Mouse (Mus musculus) frontal cortex, postnatal 25 days (tissue): Measurements from ENCODE around the gene Ocm.
A peak's percentile ranks its signal among the peaks of the same experiment; 100 is the strongest.
"Not testable (repeated sequence)": the region's sequence is repeated elsewhere in the genome, so short reads cannot be mapped to it uniquely, and the experiment has no call there.

ENCODE experiments used
- DNase-seq, 2 experiments: peaks; one replicate each; pipeline ENCODE4 v3.0.0; 2022; ENCODE audit warnings: low spot score in 2 of 2

The Ocm gene

DNA sequence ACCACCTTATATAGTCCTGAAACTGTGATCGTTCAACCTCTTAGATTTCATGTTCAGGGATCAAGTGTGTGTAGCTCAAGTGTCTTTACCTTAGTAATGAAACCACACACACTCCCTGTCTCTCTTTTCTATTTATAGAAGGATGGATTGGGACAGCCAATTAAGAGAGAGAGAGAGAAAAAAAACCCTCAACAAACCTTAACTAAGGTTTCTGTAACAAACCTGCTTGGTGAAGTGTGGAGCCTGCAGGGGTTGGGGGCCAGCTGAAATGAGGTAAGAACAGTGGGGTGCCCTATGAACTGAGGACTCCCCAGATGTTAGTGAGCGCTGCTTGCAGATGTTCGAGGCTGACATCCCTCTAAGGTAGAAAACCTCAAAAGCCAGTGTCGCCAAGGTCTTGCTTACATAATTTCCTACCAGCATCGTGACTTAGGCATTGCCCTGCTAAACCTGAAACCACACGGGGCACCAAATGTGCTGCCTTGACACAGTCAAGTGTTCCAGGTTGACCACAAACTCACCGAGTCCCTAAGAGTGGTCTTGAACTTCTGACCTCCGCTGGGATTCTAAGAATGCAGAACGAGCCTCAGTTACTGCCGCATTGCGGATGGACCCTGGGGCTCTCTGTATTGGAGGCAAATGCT is at the start of gene Ocm:
Gene Ocm (minus strand): TSS at position 51 of the 644 bp plus-strand sequence.
- DNase-seq = no peak

DNA sequence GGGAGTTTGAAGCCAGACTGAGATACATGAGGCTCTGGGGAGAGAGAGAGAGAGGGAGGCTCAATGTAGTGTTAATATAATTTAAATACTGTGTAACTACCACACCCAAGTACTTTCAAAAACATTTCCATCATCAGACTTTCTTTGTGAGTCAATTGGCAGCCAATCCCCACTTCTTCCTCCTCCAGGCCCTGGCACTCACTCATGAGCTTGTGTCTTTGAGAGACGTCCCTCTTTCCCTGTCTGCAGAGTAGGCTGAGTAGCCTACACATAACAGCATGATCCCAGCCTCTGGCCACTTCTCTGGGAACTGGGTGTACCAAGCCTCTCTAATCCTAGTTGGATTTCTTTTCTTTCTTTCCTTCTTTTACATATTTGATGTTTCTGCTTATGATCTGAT is 44.8 kb upstream of the Ocm start:
- DNase-seq = no peak

DNA sequence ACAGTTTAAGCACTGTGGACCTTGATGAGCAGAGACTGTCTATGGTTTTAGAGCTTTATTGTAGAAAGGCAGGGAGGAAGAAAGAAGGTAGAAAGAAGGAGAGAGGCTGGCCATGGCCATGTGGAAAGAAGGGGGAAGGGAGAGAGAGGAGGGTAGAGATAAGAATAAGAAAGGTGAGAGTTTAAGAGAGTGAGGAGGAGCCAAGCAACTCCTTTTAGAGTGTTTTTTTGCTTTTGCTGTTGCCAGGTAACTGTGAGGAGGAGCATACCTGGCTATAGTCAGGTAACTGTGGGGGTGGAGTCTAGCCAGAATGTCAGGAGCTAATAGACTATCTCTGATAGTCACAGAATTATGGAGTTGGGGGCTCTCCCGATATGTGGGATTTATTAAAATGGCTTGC is 43.6 kb upstream of the Ocm start:
- DNase-seq = no peak

DNA sequence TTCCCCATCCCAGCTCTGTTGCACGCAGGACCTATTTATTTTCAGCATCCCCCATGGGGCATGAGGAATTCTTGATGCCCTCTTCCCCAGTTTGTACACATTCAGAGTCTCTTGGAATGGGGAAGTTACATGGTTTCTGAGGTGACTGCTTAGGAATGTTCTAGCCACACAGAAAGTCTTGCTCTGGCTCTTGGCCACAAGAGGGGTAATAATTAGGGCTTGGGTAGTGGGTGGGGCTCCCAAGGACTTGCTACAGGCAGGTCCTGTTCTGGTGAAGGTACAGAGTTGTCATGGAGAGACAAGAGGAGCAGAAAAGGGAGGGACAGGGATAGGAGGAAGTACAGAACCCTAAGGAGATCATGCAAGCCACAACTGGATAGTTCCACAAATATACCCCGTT is 39.6 kb upstream of the Ocm start:
- DNase-seq = no peak

DNA sequence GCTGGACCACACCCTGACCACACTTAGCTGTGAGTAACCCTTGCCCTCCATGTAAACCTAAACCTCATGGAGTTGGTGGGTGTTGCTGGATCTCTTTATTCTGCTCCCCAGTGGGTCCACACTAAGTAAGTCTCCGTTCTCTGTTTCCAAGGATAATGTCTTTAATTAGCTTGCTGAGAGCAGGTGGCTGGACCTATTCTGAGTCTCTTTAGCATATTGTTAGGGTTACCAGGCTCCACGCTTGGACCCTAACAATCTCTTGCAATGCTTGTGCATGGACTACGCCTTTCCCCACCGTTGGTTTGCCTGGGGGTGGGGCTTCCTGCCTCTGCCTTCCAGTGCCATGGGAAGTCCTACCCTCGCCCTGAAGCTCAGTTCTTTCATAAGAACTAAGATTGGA is 37.6 kb upstream of the Ocm start:
- no peak for DNase-seq

DNA sequence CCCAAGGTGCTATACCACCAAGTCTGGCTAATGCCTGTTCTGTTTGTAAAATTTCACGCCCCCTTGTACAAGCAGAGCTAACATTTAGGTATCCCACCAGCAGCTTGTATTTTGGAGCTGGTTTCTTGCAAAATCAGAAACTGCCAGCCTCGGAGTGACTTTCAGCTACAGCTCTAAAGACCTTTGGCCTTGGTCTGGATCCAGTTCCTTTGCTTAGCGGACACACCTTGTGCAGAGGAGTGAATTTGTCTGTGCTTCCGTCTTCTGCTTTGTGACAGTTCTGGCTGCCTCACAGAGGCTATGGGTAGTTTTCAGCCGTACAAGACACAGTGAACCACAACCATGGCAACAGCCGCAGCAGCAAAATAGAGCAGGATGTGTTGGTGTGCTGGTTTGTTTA is 27.9 kb upstream of the Ocm start:
- no peak for DNase-seq

DNA sequence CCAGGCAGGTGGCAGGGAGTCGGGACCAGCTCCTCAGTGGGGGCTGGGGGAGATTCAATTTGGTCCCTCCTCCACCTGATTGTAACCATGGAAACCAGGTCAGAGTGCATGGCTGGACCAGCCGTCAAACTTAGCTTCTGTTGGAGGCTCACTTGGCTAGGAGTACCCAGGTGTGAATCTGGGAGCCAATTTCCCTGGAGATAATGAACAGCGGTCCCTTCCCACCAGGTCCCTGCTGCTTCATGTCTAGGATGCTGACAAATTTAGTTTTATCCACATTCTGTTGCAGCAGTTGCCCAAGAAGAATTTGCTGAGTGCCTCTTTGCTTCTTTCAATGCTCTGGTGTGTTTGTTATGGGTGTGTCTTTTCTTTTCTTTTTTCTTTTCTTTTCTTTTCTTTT is 27.0 kb upstream of the Ocm start:
- DNase-seq = no peak

DNA sequence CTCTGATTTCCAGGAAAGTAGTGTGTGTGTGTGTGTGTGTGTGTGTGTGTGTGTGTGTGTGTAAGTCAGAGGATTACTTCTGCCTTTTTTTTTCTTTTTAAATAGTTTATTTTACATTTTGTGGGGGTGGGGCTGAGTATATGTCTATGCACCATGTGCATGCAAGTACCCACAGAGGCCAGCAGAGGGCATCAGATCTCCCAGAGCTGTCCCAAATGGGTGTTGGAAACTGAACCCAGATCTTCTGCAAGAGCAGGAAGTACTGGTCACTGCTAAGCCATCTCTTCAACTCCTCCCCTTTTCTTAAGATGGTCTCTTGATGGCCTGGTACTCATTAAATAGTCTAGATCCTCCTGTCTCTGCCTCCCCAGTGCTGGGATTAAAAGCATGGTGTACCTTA is 24.8 kb upstream of the Ocm start:
- no peak for DNase-seq

DNA sequence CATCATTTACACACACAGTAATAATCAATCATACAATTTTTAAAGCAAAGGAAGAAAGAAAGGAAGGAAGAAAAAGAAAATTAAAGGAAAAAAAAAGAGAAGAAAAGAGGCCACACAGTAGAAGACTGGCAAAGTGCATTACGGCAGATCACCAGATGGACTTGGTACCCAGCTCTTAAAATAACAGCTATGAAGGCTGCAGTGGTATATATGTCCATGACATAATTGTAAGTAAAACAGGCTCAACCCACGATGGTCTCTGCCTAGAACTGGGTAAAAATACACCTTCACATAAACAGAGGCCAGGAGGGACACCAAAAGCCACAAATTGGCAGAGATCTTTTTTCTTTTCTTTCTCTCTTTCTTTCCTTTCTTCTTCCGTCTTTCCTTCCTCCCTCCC is 23.4 kb upstream of the Ocm start:
- DNase-seq = no peak

DNA sequence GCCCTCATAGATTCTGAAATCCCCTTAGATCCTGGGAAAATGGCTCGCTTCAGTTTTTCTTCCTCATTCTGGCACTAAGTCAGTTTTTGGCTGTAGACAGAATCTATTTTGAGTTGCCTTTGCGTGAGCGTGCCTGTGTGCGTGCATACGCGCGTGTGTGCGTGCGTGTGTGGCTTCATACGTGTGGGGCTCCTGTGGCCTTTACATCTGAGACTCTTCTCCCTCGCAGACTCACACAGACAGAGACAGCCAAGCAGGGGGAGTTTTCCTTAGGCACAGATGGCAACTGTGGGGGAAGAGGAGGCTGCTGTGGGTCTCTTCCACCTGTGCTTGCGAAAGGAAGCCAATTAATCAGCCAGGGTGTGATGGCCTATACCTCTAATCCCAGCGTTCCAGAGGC is 20.9 kb upstream of the Ocm start:
- no peak for DNase-seq

DNA sequence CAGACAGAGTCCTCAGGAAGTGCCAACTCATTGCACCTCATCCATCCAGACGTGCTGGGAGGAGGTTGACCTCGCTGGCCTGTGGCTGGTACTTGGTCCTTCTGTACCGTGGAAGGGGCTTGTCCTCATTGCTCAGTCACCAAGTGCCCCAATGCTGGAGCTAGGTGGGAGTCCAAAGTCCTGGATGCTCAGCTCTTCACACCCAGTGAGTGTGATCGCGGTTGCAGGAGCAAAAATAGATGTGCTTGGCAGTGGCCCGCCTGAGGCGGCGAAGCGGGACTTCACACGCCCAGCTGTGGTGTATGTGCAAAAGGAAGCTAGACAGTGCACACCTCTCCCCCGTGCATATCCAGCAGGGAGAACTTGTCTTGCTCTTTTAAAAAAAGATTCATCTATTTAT is 16.7 kb upstream of the Ocm start:
- no peak for DNase-seq

DNA sequence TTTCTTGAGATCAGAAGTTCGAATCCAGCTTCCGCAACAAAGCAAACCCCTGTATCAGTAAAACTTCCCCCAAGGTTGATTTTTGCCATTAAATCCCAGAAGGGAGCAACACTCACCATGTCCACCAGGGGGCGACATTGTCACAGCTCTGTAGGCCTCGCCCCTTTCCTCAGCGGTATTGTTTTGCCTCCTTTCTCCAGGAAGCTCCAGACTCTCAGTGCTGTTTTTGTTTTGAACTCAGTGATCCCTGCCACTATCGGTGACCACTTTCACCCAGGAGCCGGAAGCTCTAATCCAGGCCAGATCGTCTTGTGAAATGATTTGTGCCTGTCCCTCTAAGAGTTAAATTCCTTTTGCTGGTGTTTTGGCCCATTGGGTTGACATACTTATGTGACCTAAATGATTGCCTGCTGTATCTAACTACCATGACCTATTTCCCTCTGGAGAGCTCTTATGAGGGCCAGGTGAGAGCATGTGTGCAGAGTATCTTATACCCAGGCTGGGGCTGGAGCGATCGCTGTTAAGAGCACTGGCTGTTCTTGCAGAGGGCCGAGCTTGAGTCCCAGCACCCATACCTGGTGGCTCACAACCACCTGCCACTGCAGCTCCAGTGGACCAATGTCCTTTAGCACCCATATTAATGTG is 14.4 kb upstream of the Ocm start:
- DNase-seq = peak; percentile 67 to 68

DNA sequence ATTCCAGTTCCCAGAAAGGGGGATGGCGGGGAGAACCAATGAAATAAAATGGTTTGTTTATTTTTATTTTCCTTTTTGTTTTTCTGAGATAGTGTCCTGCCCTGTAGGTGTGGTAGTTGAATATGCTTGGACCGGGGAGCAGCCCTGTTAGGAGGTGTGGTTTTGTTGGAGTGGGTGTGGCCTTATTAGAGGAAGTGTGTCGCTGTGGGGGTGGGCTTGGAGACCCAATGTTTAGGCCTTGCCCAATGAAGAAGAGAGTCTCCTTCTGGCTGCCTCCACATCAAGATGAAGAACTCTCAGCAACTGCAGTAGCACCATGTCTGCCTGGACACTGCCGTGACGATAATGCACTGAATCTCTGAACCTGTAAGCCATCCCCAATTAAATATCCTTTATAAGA is 13.4 kb upstream of the Ocm start:
- no peak for DNase-seq

DNA sequence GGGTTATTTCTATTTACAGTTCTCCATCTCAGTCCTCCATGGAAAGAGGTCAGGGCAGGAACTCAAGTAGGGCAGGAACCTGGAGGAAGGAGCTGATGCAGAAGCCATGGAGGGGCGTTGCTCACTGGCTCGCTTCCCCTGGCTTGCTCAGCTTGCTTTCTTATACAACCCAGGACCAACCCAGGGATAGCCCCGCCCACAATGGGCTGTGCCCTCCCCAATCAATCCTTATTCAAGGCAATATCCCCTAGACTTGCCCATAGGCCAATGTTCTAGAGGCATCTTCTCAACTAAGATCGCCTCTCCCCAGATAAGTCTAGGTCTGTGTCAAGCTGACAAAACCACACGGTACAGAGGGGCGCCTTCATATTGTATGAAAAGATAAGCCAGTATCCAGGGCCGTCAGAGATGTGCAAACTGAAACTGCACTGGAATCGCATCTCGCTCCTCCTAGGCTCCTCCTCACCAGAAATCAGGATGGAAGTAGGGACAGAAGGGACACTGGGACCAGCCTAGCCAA is 12.7 kb upstream of the Ocm start:
- DNase-seq = no peak

DNA sequence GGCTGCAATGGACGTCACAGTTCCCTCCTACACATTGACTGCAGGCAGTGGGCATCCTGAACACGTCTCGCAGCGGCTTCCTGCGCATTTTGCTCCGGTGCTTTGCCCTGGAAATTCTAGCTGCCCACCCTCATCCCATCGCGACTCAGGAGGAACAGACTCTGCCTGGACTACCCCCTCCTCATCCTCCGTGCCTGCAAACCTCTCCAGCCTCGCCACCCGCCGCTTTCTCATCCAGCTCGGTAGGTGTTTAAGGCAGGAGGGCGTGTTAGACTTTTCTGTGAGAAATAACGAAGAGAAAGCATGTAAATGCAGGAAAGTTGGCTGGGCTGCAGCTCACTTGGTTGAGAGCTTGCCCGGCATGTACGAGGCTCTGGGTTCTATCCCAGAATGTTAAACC is 10.5 kb upstream of the Ocm start:
- DNase-seq = no peak

DNA sequence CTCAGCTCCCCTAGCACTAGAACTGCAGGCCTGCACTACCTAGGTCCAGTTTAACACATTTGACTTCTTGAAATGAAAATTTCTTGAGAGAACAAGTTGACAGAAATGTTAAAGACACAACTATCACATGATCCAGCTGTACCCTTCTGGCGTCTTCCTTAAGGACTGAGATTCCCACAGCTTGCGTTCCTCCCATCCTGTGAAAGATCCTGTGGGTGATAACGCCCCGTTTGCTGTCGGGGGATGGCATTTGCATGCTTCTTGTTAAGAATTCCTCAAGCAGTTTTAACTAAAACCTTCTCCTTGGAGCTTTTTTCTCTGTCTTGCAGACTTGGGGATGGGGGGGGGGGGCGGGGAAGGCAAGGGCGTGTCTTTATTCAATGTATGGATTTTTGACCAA is 8.1 kb upstream of the Ocm start:
- no peak for DNase-seq

DNA sequence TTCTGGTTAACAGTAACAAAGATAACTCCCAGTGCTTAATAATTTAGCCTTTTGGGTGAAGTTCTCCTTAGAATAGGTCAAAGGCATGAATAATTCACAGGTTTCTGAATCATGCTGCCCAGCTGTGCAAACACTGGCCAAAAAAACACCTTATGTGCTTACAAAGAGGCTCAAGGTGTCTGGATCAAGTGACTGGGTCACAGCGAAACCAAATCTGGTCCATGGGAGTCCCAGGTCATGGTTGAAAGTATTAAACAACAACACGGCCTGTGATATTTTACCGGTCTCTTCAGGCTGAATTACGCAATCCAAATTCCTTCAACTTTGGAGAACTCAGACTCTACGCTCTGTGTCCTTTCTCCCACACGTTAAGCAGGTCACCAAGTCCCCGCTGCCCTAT is 6.0 kb upstream of the Ocm start:
- no peak for DNase-seq

DNA sequence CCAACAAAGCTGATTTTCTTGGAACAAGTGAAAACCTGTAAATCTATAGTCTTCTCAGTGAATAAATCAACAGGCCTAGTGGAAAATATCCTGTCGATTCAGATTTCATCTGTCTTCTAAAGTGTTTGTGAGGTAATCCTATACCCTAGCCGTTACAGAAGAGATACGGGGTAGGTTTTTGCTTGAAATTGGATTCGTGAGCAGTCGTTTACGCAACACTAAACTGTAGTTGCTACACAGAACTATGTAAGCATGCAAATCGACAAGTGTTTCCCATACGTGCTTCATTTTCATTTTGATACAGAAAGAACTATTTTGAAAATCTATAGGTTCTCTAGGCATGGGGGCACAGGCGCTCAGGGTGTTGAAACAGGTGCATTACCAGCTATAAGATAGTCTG is 10.6 kb downstream of the Ocm start:
- no peak for DNase-seq

DNA sequence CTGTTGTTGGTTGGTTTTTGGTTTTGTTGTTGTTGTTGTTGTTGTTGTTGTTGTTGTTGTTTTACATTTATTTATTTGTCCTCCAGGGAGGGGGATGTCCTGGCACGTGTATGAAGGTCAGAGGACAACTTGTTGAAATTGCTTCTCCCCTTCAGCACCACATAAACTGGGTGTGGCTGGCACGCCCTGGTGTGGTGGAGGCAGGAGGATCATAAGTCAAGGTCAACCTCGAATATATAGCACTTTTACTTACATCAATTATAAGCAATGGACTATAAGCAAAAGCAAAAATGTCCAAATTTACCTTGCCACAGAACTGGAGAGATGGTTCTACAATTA is 11.2 kb downstream of the Ocm start:
- no peak for DNase-seq

DNA sequence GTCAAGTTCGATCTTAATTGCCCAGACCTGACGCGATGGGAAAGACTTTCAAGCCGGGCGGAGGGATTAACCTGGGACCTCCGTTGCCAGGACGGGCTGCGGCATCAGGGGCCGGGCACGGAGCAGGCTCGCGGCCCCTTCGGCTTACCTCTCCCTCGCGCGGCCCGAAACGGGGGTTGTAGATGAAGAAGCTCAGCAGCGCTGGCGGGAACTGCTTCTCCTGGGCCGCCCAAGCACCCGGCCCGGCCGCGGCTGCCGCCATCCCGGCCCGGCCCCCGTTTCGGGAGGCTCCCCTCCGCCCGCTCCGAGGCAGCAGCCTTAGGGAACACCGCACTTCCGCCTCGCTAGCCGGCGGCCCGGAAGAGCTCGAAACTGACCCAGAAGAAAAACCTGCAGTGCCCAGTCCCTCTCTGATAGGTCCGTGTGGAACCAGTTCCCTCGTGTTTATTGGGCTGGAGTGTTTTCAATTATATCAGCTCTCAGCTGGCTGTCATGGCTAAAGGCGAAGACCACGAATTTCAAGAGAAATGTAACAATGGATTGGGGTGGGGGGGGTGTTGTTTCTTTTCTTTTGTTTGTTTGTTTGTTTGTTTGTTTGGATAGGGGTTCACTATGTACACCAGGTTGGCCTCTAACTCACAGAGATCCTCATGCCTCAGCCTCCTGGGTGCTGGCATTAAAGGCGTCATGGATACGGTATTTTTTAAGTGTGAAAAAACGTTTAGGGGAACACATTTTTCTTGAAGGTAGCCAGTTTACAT is 11.7 kb downstream of the Ocm start, which contains the start of gene Ccz1:
Gene Ccz1 (minus strand): TSS at position 327 of the 761 bp plus-strand sequence.
- DNase-seq = peak; percentile 54 to 57

DNA sequence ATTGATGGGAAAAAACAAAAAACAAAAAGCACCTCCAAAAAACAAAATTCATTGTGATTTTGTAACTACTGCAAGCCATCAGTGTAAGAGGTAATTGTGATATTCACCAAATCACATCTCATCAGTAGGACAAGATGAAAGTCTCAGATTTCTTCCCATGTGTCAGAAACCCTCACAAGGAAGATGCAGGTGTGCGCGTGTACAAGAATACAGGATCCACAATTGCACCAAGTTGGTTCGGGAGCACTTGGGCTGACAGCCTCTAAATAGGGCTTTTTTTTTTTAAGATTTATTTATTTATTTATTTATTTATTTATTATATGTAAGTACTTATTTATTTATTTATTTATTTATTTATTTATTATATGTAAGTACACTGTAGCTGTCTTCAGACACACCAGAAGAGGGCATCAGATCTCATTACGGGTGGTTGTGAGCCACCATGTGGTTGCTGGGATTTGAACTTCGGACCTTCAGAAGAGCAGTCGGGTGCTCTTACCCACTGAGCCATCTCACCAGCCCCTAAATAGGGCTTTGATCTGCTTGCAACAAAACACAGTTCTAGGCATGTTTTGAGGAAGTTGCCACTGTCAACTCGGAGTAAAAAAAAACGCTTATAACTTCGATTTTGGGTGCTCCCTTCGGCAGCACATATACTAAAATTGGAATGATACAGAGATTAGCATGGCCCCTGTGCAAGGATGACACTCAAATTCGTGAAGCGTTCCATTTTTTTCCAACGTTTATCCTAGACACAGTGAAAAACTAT is 12.9 kb downstream of the Ocm start:
- DNase-seq = not testable (repeated sequence)

DNA sequence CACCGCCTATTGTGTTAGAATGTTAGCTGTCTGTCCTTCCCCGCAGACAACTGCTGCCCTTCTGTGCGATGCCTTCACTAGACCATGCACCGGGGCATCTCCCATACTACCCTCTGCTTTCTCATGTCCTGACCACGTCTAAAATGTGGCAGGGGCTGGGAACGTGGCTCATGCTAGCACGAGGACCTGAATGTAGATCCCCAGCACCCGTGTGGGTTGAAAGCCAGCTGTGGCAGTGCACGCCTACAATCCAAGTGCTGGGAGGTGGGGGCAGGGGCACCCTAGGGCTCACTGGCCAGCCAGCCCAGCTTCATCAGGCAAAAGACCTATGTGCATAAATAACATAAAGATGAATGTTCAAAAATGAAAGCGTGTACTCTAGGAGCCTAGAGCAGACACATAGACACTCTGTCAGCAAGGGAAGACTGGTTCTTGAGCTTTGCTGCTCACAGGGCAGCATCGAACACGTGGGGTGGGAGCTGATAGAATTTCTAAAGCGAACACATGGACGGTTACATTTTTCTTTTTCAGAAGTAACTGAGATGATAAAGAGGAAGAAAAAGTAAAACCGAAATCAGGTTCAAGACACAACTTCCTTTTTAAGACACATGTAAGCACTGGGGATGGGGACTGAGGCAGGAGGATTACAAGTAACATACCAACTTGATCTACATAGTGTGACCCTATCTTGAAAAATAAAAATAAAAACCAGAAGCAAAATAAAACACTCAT is 23.8 kb downstream of the Ocm start:
- DNase-seq = no peak
